Mouse (Mus musculus): ENCODE results near the gene Cyp8b1. TPM values are rescaled to one million over a fixed set of nuclear protein-coding genes. Genes with fewer than 3 reads are reported as not detected.
A peak's percentile ranks its signal among the peaks of the same experiment; 100 is the strongest.

Gene Cyp8b1
- 86.4 and 128 TPM in 2 replicates for total RNA-seq (2014; rRNA removed)
- 292 and 305 TPM in 2 replicates for polyA plus RNA-seq (2012; rRNA removed)

DNA sequence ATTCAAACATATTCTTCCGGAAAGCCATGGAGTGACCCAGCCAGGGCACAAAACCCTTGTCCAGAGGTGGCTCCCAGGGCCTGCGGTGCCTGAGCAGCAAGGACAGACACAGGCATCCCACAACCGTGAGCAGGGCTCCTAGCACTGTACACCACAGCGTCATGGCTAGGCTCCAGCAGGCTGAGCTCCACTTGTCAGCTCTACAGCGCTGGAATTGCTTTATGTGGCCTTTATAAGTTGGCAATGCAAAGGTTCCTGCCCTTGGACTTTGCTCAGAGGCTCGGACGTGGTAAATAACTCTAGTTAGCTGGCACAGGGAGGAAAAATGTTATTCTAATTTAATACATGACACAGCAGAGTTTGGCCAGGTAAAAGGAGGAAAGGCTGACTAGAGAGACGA is at the start of gene Cyp8b1:
Gene Cyp8b1, minus strand, starts transcription at position 204 of the 400 bp plus-strand sequence.
- DNase-seq (ENCODE audit: extremely low read depth, low read depth, low spot score), result peak; percentile 97
- Histone ChIP-seq H3K27ac (replicated peaks; ENCODE audit: insufficient read depth, low read depth, low read length) (peak within 1 kb of the TSS; percentile 90), H3K79me2 (ENCODE audit: control insufficient read depth, insufficient read depth, low read length) (peaks cover 16% of the 10 kb centered on the region; the same call in 1 of the 2 replicates), H3K9ac (ENCODE audit: low read depth, low read length) (peak within 1 kb of the TSS; percentile 94), H3K4me1 (ENCODE audit: control insufficient read depth, insufficient read depth, low read length) (peaks cover 6% of the 10 kb centered on the region; the same call in 1 of the 2 replicates), H3K36me3 (ENCODE audit: control insufficient read depth, insufficient read depth, low read length) (no peaks in the 10 kb centered on the region), H3K4me3 (ENCODE audit: insufficient read depth, low read depth, low read length) (peak within 1 kb of the TSS; percentile 67), H3K27me3 (ENCODE audit: control insufficient read depth, insufficient read depth, low read length) (no peaks in the 10 kb centered on the region)
- TF ChIP-seq POLR2A (IDR thresholded peaks at IDR 0.05; ENCODE audit: extremely low read depth, insufficient read depth, low read length), result peak; percentile 96
- 0 out of 2 replicates have a peak, but pooled peaks have one; percentile 12 for TF ChIP-seq CTCF (IDR thresholded peaks at IDR 0.05; ENCODE audit: low read depth, low read length)
- WGBS, result 22% methylated on average over 8 of the region's 8 CpGs

DNA sequence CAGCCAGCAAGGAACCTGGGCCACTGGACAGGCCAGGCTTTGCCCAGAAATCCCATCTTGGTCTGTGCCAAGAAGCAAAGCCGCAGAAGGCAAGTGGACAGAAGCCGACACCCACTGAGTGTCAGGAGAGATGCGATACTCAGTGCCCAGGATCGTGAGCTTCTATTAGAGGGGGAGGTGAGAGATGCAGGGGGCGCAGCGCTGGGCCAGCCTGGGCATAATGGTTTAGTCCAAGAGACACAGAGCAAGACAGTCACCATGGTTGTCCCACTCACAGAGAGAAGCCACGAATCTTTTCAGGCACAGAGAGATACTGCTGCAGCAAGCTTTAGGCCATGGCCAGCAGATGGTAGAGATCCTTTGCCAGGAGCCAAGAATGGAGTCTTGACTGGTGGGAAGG is 48.8 kb upstream of the Cyp8b1 start:
- Histone ChIP-seq H3K27me3 (ENCODE audit: control insufficient read depth, insufficient read depth, low read length) (no peaks in the 10 kb centered on the region), H3K4me3 (ENCODE audit: insufficient read depth, low read depth, low read length) (no peak overlapping the region), H3K4me1 (ENCODE audit: control insufficient read depth, insufficient read depth, low read length) (peaks cover 8% of the 10 kb centered on the region; the same call in 1 of the 2 replicates), H3K9ac (ENCODE audit: low read depth, low read length) (no peak overlapping the region), H3K36me3 (ENCODE audit: control insufficient read depth, insufficient read depth, low read length) (no peaks in the 10 kb centered on the region), H3K27ac (replicated peaks; ENCODE audit: insufficient read depth, low read depth, low read length) (no peak overlapping the region), H3K79me2 (ENCODE audit: control insufficient read depth, insufficient read depth, low read length) (no peaks in the 10 kb centered on the region)
- 95% methylated on average over 7 of the region's 7 CpGs for WGBS
- no peak for DNase-seq (ENCODE audit: extremely low read depth, low read depth, low spot score)
- TF ChIP-seq CTCF (IDR thresholded peaks at IDR 0.05; ENCODE audit: low read depth, low read length) (no peak), POLR2A (IDR thresholded peaks at IDR 0.05; ENCODE audit: extremely low read depth, insufficient read depth, low read length) (no peak)

DNA sequence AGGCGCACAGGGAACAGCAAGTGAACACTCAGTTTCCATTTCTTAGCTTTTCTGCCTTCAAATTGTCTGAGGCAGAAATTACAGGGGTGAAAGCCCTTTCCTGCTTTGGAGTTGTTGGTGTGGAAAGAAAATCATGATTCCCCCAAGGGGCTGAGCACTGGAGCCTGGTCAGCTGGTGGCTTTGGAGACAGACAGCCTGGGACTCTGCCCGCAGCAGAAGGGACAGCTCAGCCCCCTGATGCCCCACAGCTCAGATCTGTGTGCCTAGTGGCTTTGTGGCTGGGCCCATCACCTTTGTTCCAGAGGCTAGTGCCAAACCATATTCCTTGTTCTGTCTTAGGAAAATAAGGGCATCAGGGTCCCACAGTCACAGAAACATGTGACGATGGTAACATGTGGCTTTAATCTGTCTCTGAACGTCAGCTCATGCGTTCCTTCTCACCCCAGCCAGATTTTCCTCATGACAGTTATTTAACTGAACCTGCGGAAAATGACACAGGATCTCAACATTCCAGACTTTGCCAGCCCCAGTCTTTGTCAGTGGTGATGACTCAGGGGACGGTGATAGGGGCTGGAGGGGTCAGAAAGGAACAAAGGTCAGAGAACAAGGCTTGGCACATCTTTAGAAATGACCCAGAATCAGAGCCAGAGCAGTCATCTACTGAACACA is 44.0 kb upstream of the Cyp8b1 start:
- no peak for TF ChIP-seq POLR2A (IDR thresholded peaks at IDR 0.05; ENCODE audit: extremely low read depth, insufficient read depth, low read length)
- TF ChIP-seq CTCF (IDR thresholded peaks at IDR 0.05; ENCODE audit: low read depth, low read length), result no peak
- no peaks in the 10 kb centered on the region for H3K27me3 ChIP-seq (ENCODE audit: control insufficient read depth, insufficient read depth, low read length)
- peak; percentile 79 for DNase-seq (ENCODE audit: extremely low read depth, low read depth, low spot score)
- peak overlapping the region; percentile 15; the same call in 1 of the 2 replicates for H3K9ac ChIP-seq (ENCODE audit: low read depth, low read length)
- WGBS, result 55% methylated on average over 7 of the region's 7 CpGs
- peaks cover 13% of the 10 kb centered on the region for H3K4me1 ChIP-seq (ENCODE audit: control insufficient read depth, insufficient read depth, low read length)
- peak overlapping the region; percentile 42 for H3K27ac ChIP-seq (replicated peaks; ENCODE audit: insufficient read depth, low read depth, low read length)
- H3K79me2 ChIP-seq (ENCODE audit: control insufficient read depth, insufficient read depth, low read length), result peaks cover 4% of the 10 kb centered on the region; the same call in 1 of the 2 replicates
- no peaks in the 10 kb centered on the region for H3K36me3 ChIP-seq (ENCODE audit: control insufficient read depth, insufficient read depth, low read length)
- H3K4me3 ChIP-seq (ENCODE audit: insufficient read depth, low read depth, low read length), result no peak overlapping the region

DNA sequence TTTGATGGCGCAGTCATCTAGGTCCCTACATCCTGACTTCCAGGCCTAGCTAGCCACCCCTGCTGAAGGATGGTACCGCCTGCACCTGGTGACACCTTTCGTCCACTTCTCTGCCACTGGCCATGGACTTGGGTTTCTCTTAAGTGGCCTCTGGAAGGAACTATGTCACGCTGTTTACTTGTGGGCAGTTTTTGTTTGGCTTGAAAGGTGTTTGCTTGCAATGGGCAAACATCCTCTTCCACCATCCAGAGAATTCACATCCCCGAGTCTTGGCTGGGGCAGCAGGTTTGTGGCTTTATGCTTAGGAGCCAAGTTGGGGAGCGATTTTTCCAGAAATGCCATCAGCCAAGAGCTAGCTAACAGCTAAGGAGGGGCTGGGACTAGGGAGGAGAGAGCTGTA is 36.5 kb upstream of the Cyp8b1 start:
- DNase-seq (ENCODE audit: extremely low read depth, low read depth, low spot score), result peak; percentile 97
- H3K27me3 ChIP-seq (ENCODE audit: control insufficient read depth, insufficient read depth, low read length), result no peaks in the 10 kb centered on the region
- no peak overlapping the region for H3K4me3 ChIP-seq (ENCODE audit: insufficient read depth, low read depth, low read length)
- H3K36me3 ChIP-seq (ENCODE audit: control insufficient read depth, insufficient read depth, low read length), result no peaks in the 10 kb centered on the region
- WGBS, result 42% methylated on average over 6 of the region's 6 CpGs
- peak overlapping the region; percentile 67 for H3K27ac ChIP-seq (replicated peaks; ENCODE audit: insufficient read depth, low read depth, low read length)
- TF ChIP-seq POLR2A (IDR thresholded peaks at IDR 0.05; ENCODE audit: extremely low read depth, insufficient read depth, low read length) (no peak), CTCF (IDR thresholded peaks at IDR 0.05; ENCODE audit: low read depth, low read length) (no peak)
- peak overlapping the region; percentile 20 for H3K9ac ChIP-seq (ENCODE audit: low read depth, low read length)
- peaks cover 8% of the 10 kb centered on the region; the same call in 1 of the 2 replicates for H3K79me2 ChIP-seq (ENCODE audit: control insufficient read depth, insufficient read depth, low read length)
- H3K4me1 ChIP-seq (ENCODE audit: control insufficient read depth, insufficient read depth, low read length), result peaks cover 18% of the 10 kb centered on the region

DNA sequence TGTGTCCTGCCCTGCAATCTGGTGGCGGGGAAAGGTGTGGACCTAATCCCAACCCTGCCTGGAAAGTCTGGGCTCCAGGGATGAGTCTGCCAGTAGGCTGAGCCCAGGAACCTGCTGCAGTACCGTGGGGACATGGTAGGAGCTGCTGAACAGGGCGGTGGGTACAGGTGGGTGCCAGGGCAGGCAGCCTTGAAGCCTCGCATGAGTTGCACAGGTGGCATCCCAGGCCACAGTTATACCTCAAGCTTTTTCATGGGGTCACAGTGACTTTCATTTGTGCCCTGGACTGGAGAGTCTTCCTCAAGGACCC is 35.0 kb upstream of the Cyp8b1 start:
- TF ChIP-seq CTCF (IDR thresholded peaks at IDR 0.05; ENCODE audit: low read depth, low read length) (no peak), POLR2A (IDR thresholded peaks at IDR 0.05; ENCODE audit: extremely low read depth, insufficient read depth, low read length) (no peak)
- H3K27ac ChIP-seq (replicated peaks; ENCODE audit: insufficient read depth, low read depth, low read length), result peak overlapping the region; percentile 67
- no peak for DNase-seq (ENCODE audit: extremely low read depth, low read depth, low spot score)
- WGBS, result 45% methylated on average over 4 of the region's 4 CpGs
- H3K4me3 ChIP-seq (ENCODE audit: insufficient read depth, low read depth, low read length), result peak overlapping the region; percentile 61
- H3K79me2 ChIP-seq (ENCODE audit: control insufficient read depth, insufficient read depth, low read length), result peaks cover 5% of the 10 kb centered on the region; the same call in 1 of the 2 replicates
- no peaks in the 10 kb centered on the region for H3K27me3 ChIP-seq (ENCODE audit: control insufficient read depth, insufficient read depth, low read length)
- H3K9ac ChIP-seq (ENCODE audit: low read depth, low read length), result peak overlapping the region; percentile 60
- H3K36me3 ChIP-seq (ENCODE audit: control insufficient read depth, insufficient read depth, low read length), result no peaks in the 10 kb centered on the region
- H3K4me1 ChIP-seq (ENCODE audit: control insufficient read depth, insufficient read depth, low read length), result peaks cover 18% of the 10 kb centered on the region

Data from liver, adult 2 months (tissue).